Comparison of ENCODE assay signal across 12 mouse cellular contexts in genomic region chr3:100480251-100481005, GRCm38 (mm10). TPM values are rescaled to one million over a fixed set of nuclear protein-coding genes. Genes with fewer than 3 reads are reported as not detected.
A peak's percentile ranks its signal among the peaks of the same experiment; 100 is the strongest.
DNase-seq lines count a peak whose midpoint lies in the region; ATAC-seq lines count a peak whose summit lies in the region.
"Had no signal": no experiment of that assay in that cellular context is flagged by ENCODE, and none has a peak within 500 bp of the region (broad histone marks: within the 10 kb centered on the region; RNA-seq: fewer than 3 reads in every experiment).

No protein-coding gene starts in this region.

- no peak for ATAC-seq in liver, embryonic 12.5 days

- no peaks in the 10 kb centered on the region for H3K36me3 ChIP-seq in heart, embryonic 10.5 days
- peaks cover 31% of the 10 kb centered on the region for H3K36me3 ChIP-seq in liver, embryonic 12.5 days
- H3K36me3 ChIP-seq: limb, embryonic 15.5 days had no signal

- no peaks in the 10 kb centered on the region for H3K9me3 ChIP-seq in heart, embryonic 10.5 days
- H3K9me3 ChIP-seq in liver, embryonic 12.5 days (replicated peaks): no peaks in the 10 kb centered on the region
- H3K9me3 ChIP-seq: limb, embryonic 15.5 days had no signal

- H3K27me3 ChIP-seq in heart, embryonic 10.5 days (ENCODE audit: insufficient read depth, poor library complexity, severe bottlenecking): peaks cover 8% of the 10 kb centered on the region
- 0 out of 2 replicates have a peak, but pooled peaks cover 2% of the 10 kb centered on the region for H3K27me3 ChIP-seq in liver, embryonic 12.5 days (replicated peaks)

- no peak overlapping the region for H3K4me3 ChIP-seq in heart, embryonic 10.5 days
- H3K4me3 ChIP-seq in liver, embryonic 12.5 days: peak overlapping the region; percentile 98; the same call in 1 of the 2 replicates
- H3K4me3 ChIP-seq: limb, embryonic 15.5 days had no signal

- 0 out of 2 replicates have a peak overlapping the region, but pooled peaks have one; percentile 16 for H3K27ac ChIP-seq in heart, embryonic 10.5 days
- H3K27ac ChIP-seq in liver, embryonic 12.5 days: peak overlapping the region; percentile 100
- H3K27ac ChIP-seq: limb, embryonic 15.5 days had no signal

- 73% methylated on average over 7 of the region's 7 CpGs for WGBS in heart, embryonic 10.5 days
- 66% methylated on average over 7 of the region's 7 CpGs for WGBS in liver, embryonic 12.5 days (ENCODE audit: insufficient replicate concordance)

- peak overlapping the region; percentile 98 for H3K9ac ChIP-seq in liver, embryonic 12.5 days
- H3K9ac ChIP-seq: limb, embryonic 15.5 days had no signal

- peaks cover 19% of the 10 kb centered on the region for H3K4me1 ChIP-seq in heart, embryonic 10.5 days
- peaks cover 79% of the 10 kb centered on the region for H3K4me1 ChIP-seq in liver, embryonic 12.5 days
- H3K4me1 ChIP-seq: limb, embryonic 15.5 days had no signal

- H3K4me2 ChIP-seq in liver, embryonic 12.5 days: peak overlapping the region; percentile 94
- H3K4me2 ChIP-seq: limb, embryonic 15.5 days had no signal

- intact Hi-C loops in heart, postnatal 14 days (cut with DNase I): loop anchor here (10.0 kb wide), 1 partner anchor 296 kb away; no protein-coding TSS in a partner anchor

- no peak for DNase-seq in heart, embryonic 10.5 days (ENCODE audit: low spot score)
- no peak for DNase-seq in heart, postnatal 14 days
- DNase-seq in CD4-positive helper T cell, adult 2 months (ENCODE audit: low read depth, low spot score): peak; percentile 53
- peak; percentile 65 for DNase-seq in thymus, postnatal 0 days (ENCODE audit: low spot score)
- no peak for DNase-seq in adrenal gland, postnatal 4 days (ENCODE audit: low spot score in 2 of 2)
- DNase-seq in cerebellum, adult 8-10 months: no peak
- DNase-seq in cerebellum, adult 9-10 months: no peak
- DNase-seq: cerebellum, adult 11-12 months; gastrocnemius, postnatal 14 days; midbrain, embryonic 14.5 days had no signal

RNA-seq across cellular contexts. Expression of gene Tent5c, which starts 8.7 kb away (rescaled TPM):
- polyA plus RNA-seq in heart, embryonic 10.5 days (2016; fragmentation: Nextera tagmentation; extraction: Ambion mirVana): 4.1 and 5.0 TPM in 2 replicates
- 100 to 1,000 TPM in 1 of 2 experiments, 10 to 100 TPM in 1; 87.7 to 105 TPM for total RNA-seq in heart, postnatal 14 days (2021)
- polyA plus RNA-seq in liver, embryonic 12.5 days (2016; fragmentation: Nextera tagmentation; extraction: Ambion mirVana): 59.8 and 63.3 TPM in 2 replicates
- 2.2 and 2.5 TPM in 2 replicates for polyA plus RNA-seq in thymus, postnatal 0 days (2015; fragmentation: Nextera tagmentation; extraction: Ambion mirVana)
- total RNA-seq in adrenal gland, postnatal 4 days (2021): 10 to 100 TPM; 22.3 to 28.9 TPM

Comparison
In these comparisons a context has a peak if more than half of its experiments do, and no peak if none do; other contexts are left out.
1. DNase-seq: peak in CD4-positive helper T cell, adult 2 months (single experiment) and thymus, postnatal 0 days (single experiment); none in heart, embryonic 10.5 days (single experiment), heart, postnatal 14 days (0 of 2), adrenal gland, postnatal 4 days (0 of 2), cerebellum, adult 8-10 months (single experiment) and cerebellum, adult 9-10 months (single experiment).
2. RNA of gene Tent5c, which starts 8.7 kb away (polyA plus RNA-seq): 59.8 to 63.3 TPM in liver, embryonic 12.5 days; 4.1 to 5.0 TPM in heart, embryonic 10.5 days and 2.2 to 2.5 TPM in thymus, postnatal 0 days; every median in the first group is over 10 times any median in the second.